Mouse (Mus musculus) kidney, adult 9 months (tissue): ENCODE results near the gene Prdx6b.

ENCODE experiments used
- DNase-seq: peaks from one replicate; pipeline ENCODE4 v3.0.0; 2022

Prdx6b gene

DNA sequence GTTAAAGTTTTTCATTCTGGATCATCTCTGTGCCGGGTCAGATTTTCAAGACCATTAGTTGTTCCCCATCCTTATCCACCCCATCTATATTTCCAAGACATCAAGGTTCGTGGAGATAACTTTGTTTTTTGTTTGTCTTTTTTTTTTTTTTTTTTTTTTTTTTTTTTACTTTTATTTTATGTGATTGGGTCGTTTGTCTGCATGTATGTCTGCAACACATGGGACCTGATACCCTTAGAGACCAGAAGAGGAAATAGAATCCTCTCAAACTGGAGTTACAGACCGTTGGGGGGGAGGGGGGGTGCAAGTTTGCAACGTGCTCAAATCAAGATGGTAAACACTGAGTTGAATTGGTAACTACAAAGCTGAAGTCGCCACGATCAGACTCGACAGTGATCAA is at the start of gene Prdx6b:
TSS of gene Prdx6b (plus strand) at position 301 of the 400 bp plus-strand sequence.
- no peak for DNase-seq

DNA sequence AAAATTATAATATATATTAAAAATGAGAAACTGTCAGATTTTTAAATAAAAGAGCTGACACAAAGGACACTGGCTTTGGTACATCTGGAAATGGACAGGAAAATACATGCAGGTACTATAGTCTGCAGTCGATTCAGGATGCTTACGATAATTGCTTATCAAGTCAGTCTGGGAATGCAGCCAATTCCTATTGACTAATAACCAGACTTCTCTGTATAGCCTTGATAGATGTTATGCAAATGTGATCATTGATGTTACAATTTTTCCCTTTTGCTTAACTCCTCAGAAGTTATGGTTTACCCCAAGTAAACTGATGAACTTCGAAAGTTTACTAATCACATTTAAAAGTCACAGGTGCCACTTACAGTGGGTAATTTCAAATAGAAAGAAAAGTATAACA is 44.8 kb upstream of the Prdx6b start:
- no peak for DNase-seq

DNA sequence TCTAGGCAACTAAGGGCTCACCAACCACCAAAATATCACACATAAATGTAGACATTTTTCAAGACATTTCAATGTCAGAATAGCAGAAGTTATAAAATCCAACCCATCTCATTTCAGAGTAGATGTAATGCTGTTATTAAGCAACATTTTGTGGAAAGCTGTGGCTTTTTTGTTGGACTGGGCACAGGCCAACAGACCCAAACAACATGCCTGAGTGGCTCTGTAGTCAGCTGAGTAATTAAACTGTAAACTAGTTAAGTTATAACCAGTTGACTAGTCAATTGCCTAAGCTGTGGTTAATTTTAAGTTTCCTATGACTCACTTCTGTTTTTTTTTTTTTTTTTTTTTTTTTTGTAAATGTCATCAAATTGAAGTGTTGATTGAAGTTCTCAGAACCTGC is 44.4 kb upstream of the Prdx6b start:
- peak; percentile 38 for DNase-seq

DNA sequence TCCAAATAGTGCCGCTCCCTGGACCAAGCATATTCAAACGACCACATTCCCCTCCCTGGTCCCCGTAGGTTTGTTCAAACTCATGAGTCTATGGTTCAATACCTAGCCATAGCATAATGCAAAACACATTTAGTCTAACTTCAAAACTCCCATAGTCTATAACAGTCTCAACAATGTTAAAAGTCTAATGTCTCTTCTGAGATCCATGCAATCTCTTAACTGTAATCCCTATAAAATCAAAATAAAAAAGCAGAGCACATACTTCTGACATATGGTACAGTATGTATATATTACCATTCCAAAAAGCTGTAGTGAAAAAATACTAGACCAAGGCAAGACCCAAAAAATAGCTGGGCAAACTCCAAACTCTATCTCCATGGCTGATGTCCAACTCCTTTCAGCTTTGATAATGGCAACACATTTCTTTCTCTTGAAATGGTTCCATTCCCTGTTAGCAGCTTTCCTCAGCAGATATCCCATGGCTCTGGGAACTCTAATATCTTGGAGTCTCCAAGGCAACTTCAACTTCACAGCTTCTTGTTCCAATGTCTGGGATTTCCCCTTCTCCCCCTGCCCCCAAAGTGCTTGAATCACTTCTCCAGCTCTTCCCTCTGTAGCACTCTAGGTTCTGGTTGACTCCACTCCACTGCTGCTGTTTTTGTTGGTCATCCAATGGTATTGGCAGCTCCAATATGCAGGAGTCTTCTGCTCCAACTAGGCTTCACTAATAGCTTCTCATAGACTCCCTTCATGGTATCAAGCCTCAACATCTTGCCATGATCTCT is 32.2 kb upstream of the Prdx6b start:
- no peak for DNase-seq

DNA sequence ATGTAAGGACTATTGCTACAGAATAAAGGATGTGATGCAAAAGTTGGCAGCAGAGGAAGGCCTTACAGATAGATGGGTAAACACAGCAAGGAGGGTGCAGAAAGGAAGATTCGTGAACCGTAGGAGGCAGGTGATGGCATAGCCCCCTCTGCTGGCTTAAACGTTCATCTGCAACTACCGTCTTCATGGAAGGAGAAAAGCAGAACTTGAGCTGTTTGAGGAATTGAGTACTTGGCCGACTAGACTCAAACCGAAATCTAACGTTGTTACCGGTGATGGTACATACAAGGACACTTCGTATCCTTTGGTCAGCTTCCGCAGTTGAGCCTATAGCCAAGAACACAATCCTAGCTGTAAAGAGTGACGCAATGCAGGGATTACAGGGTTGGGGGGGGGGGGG is 25.4 kb upstream of the Prdx6b start:
- peak; percentile 79 for DNase-seq

DNA sequence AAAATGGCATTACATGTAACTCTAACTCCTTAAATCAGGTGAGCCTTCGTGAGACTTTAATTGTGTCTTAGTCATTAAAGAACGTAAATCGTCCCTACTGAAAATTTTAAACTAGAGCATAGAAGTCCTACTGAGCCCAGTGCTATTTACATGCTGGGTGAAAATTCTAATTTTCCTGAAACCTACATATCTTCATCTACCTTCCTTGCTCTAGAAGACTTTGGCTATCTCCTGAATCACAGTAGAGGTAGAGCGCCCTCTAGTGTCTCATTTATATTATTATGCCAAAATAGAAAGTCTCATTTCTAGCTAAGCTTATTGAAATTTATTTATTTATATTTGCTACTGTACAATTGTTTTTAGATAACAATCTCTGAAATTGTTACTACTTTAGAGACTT is 24.2 kb upstream of the Prdx6b start:
- peak; percentile 44 for DNase-seq

DNA sequence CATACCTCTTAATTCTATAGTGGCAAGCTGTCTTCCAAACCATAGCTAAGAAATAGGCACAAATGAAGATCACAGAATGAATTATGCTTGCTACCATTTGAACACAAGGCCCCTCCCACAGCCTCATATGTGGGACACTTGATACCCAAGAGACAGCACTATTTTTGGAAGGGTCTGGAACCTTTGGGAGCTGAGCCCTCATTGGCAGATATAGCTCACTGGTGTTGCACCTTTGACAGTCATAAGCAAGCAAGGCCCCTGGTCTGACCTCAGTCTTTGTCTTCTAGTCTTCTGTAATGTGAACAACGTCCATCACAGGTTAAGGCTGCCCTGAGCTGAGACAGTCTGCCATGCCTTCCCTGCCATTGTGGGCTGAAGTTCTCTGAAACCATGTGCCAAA is 20.8 kb upstream of the Prdx6b start:
- DNase-seq: no peak

DNA sequence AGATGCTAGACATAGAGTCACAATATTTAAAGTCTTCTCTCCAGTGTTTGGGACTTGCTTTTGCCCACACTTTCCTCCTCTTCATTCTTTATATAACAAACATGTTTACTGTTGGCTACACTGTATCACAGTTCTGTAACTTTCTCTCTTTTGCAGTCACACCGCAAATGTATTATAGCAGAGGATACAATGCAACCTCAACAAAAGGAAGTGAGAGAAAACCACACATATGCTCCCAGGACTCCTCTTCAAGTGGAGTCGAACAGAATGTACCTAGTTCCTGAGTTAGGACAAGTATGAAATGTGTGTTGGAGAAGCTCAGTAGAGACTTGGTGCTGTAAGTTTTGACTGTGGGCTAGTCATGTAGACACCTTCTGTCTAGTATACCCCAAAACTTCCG is 19.2 kb upstream of the Prdx6b start:
- DNase-seq: no peak

DNA sequence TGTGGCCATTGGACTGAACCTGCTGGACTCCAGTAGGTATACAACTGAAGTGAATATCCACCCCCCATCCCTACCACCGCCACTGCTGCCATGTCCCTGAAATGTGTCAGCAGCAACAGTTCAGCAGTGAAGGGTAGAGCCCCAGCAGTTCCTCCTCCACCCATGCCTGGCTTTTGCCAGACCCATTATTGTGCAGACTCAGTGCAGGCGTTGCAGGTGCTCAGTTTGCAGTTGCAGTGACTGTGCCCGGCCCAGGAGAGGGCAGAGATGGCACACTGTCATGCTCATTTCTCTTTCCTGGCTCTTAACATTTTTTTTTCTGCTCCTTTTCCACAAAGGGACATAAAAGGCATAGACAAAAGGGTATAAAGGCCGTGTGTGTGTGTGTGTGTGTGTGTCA is 18.5 kb upstream of the Prdx6b start:
- DNase-seq: no peak

DNA sequence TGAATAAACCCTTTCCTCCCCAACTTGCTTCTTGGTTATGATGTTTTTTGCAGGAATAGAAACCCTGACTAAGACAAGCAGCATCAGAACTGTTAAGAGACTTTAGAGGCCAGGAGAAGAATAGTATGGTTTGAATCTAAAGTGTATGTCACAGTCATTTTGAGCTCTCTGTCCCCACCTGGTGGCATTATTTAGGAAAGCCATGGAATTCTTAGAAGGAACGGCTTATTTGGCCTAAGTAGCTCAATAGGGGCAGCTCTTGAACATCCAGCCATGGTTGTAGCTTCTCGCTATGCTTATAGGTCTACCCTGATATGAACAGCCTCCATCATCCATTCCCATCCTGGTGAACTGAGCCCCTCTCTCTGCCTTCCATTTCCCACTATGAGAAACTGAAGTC is 17.1 kb upstream of the Prdx6b start:
- DNase-seq: peak; percentile 54

DNA sequence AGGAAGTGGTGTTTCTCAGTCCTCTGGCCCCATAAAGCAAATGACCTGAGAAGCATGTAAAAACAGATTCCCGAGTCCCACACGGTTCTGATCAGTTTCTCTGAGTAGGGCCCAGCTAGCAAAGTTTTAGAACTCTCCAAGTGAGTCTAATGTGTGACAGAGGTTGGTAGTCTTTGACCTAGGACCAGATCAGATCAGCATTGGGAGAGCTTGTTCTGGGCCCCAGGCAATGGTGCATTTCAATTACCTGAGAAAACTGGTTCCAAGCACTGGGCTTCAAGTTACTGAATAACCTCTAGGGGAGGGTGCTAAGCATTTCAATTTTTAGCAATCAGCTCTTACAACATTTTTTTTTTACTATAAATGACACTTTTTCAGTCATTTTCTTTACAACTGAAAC is 10.1 kb upstream of the Prdx6b start:
- DNase-seq: peak; percentile 78

DNA sequence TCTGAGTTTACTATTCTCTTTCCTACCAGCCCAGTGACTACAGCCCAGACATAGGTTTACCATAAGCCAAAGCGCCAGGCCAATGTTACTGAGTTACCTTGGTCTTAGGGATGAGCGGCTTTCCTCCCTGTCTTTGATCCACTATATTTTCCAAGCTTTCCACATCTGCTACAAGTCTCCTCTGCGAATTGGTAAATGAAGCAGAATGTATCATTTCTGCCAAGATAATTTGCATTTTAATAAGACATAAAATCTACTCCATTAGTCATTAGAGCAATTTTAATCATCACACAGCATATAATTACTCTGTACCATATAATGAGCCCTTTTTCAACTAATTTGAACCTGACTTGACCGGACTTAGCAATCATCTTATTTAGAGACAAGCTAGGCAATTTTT is 5.9 kb upstream of the Prdx6b start:
- no peak for DNase-seq

DNA sequence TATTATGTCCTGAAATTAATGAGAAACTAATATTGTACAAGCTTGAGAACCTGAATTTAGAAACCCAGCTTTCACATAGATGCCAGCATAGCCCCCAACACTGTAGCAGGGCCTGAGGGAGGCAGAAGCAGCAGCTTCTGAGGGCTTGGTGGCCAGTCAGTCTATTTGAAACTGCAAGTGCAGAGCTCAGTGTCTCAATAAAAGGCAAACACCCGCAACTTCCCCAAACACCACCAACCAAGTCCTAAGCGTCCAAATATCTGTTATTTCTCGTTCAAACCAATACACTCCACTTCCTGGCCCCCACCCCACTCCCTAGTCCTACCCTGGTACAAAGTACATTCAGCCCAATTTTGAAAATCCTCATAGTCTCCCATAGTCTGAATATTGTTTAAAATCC is 6.1 kb downstream of the Prdx6b start:
- no peak for DNase-seq

DNA sequence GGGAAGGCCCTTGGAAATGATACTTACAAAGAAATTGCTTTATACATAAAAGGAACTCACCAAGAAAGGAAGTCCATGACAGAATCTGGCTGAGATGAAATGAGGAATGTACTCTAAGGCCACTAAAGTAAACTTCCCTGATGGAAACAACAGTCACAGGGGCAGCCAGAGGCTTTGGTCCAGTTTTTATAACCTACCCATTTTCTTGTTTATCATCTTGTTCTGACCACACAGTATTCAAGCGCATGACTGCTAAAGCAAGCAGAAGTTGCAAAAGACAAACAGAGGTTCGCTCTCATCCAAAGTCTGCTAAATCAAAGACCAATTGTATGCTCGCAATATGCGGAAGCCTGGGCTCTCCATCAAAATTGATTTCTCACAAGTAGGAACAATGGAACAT is 8.5 kb downstream of the Prdx6b start:
- no peak for DNase-seq

DNA sequence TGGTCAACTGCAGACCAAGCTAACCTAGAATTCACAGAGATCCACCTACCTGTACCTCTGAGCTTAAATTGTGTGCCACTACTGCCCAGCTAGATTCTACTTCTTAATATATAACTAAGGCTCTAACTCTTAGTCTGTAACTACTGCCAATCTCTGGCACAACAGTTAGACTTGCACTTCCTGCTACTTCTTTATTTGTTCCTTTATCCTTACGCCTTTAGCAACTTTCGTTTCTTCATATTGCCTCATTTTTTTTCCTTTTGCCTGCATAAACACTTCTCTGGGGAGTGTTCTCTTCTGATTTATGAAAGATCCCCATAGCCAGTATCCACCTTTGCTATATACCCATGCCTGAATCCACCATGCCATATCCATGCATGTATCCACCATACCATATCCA is 11.7 kb downstream of the Prdx6b start:
- DNase-seq: no peak

DNA sequence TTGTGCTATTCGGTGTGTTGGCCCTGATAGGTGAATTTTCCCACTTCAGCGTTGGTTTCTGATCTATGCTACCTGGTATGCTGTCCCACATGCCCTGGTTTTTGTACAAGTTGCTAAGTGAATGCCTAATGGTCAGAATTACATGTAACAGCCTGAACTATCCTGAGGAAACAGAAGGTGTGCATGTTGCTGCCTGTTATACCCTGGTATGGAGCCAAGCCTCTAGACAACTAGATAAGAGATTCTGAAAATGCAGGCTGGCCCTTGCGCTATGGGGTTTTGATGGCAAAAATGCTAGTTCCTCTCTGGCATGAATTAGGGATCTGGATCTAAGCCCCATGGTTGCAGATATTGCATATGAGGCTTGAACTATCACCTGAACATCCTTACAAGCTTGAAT is 15.4 kb downstream of the Prdx6b start:
- DNase-seq: no peak

DNA sequence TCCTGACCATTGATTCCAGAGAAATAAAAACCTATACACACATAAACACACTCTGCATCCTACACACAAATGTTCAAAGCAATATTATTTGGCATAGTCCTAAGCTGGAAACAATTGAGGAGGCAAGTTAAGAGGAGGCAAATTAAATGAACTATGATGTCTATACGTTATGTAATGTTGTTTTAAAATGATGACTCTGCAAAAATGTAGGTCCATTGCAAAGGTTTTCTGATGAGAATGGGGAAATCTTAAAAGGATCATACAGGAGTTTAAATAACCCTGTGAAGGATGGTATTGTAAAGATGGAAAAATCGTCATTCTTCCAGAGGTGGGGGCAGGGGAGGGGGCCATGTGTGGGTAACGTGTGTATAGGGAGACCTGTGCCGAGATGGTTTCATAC is 17.5 kb downstream of the Prdx6b start:
- DNase-seq: no peak

DNA sequence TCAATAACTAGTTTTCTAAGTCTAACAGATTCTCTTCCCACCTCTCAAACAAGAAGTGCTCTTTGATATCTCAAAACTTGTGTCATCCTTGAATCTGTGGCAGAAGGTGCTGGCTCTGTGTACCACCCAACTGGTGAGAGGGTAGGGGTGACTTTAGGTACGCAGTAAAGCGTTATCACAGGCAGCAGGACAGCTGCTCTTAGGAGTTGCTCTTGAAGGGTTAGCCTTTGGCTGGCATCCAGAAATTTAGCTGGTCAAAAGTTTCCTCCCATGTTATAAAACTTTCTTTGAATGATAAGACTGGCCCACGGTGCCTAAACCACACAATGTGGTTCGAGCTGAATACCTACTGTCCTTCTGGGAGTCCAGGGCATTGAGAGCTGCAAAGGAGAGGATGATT is 18.5 kb downstream of the Prdx6b start:
- DNase-seq: no peak

DNA sequence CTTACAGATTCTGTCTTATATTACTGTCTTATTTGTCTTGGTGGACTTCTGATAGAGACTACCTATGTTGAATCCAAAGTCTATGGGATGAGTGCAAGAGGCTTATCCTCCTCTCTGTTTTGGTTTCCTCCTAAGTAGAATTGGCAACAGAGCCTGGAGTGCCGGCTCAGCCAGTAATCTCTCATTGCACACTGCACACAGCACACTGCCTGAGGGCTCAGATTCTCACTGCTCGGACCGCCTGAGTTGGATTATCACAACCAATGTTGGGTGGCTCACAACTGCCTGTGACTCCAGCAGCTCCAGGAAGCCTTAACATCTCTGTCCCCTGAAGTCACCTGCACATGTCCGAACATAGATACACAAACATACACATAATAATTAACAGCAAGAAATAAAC is 19.1 kb downstream of the Prdx6b start:
- no peak for DNase-seq

DNA sequence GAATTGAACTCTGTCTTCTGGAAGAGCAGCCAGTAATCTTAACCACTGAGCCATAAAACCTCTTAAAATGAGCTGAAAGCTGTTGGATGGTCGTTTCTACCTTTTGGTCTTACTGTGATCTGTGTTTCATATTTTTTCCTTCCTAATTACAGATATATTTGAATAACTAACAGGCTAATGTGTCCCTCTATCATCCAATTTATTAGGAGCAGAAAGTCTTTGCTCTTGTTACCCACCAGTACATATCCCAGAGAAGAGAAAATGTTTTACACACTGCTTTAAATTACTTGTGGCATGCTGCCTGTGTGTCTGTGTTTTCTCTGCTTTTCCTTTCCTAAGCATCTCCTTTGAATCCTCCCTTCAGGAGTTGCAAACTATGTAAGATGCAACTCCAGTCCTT is 21.9 kb downstream of the Prdx6b start:
- DNase-seq: peak; percentile 11

DNA sequence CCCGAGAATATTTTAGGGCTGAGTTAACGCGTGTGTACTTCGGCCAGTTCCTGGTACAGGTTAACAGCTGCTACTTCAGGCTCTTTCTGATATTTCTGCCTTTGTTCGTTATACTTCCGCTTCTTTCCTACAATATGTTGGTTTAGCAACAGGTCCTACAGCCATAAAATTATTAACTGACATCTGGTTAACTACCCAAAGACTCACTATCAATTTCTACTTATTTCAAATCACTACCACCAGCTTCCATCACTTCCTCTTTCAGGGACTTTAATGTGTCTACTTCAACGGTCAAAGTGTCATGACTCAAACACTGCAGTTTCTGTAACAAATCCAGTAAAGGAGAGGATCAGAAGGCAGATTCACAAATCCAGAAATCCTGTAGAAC is 22.6 kb downstream of the Prdx6b start:
- no peak for DNase-seq

DNA sequence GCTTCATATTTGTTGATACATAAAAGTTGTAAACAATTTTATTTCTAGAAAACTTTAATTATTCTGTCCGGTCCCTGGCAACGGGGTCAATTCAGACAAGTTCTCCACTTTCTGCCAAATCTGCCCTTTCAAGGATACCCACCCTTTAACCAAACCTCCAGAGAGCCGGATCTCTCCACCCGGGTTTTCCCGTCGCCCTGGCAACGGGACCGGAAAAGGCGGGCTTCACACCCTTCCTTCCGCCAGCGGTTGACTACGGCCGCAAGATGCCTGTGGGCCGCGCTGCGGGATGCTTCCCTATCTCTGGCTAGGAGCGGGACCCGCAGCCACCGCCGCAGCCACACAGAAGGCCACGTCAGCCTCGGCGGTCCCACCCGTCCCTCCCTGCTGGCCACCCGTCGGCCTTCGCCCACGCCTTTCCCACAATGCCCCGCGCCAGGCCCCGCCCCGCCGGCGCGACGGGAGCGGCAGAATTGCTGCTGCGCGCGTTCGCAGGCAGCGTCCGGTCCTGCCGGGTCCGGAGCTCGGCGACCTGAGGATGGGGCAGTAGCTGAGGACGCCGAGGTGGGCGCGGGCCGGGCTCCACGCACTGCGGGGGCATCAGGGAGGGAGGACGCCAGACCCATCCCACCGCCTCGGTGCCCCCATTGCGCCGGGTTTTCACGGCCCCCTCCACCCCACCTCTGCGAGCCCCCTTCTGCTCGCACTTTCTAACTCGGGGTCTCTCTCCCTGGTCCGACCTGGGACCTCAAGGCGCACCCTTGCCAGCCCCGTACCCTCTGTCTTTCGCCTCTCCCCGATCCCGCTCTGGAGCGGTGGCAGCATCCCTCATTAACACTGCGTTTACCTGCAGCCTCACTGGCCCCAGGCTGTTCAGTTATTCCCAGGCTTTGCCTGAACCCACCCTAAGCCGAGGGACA is 23.2 kb downstream of the Prdx6b start, which contains the start of gene Dnajc10:
TSS of gene Dnajc10 (plus strand) at position 225 of the 920 bp plus-strand sequence.
- peak; percentile 91 for DNase-seq

DNA sequence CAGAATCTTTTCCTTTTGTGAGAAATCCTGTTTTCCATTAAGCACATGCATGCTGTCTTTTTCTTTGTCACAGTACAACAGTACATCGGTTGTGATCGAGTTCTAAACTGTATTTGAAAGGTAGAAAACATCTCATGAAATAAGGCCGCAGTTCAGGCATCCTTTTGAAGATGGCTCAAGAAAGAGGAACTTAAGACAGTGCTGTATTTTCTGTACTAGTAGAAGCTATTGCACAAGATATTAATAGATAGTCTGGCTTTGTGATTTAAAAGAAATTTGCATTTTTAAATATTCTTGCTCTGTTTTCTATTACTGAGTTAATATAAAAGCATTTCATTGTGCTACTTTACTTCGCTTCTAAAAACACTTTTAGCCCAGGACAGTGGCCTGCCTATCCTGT is 30.6 kb downstream of the Prdx6b start:
- DNase-seq: no peak

DNA sequence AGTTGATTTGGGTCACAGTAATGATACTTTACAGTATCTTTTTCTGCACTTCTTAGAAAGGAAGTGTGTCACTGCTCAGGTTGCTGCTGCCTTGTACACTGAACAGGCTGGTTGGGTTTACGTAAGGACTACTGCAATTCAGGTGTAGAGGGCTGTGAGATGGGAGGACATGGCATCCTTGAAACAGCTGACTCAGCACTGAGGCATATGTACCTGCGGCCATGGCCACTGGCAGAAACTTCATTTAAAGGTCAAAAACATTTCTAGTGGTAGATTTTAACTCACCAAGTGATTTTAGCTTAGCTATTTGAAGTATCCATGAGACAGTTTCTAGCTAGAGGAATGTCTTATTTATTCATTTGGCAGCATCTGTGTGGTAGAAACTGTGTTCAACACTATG is 33.5 kb downstream of the Prdx6b start:
- DNase-seq: no peak
